Mouse (Mus musculus): ENCODE results near the gene Vti1b. TPM values are rescaled to one million over a fixed set of nuclear protein-coding genes. Genes with fewer than 3 reads are reported as not detected.

The Vti1b gene
- polyA plus RNA-seq, 1 experiment = 85.5 TPM

DNA sequence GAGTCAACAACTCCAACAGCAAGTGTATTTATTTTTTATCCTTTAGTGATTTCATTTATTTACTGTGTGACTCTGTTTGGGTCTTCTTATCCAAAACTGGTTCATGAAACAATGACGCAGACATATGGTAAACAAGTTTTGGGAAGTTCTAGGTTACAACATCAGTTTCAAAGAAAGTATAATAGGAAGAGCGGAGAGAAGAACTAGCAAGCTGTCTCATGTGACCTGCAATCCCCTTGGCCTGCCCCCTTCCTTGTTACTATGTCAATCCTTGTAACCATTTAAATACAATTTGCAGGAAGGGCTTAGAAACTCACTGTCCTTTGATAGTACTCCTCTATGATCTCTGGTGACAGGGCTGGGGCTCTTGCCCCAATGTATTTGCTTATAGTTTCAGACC lies 31.7 kb downstream of the Vti1b start:
- Histone ChIP-seq H3K27me3 (ENCODE audit: control insufficient read depth, insufficient read depth, insufficient read length) (no peaks in the 10 kb centered on the region), H3ac (ENCODE audit: control insufficient read depth, insufficient read length) (no peak overlapping the region), H3K79me2 (ENCODE audit: control insufficient read depth, insufficient read depth) (no peaks in the 10 kb centered on the region), H3K4me2 (ENCODE audit: low read depth) (no peak overlapping the region), H3K36me3 (ENCODE audit: control insufficient read depth, insufficient read depth) (no peaks in the 10 kb centered on the region), H3K4me3 (no peak overlapping the region)
- no peak for TF ChIP-seq TCF12 (IDR thresholded peaks at IDR 0.05; ENCODE audit: insufficient read depth, poor library complexity, severe bottlenecking)
- TF ChIP-seq POLR2A (IDR thresholded peaks at IDR 0.05; ENCODE audit: insufficient read length, low read depth) = no peak
- TF ChIP-seq REST (IDR thresholded peaks at IDR 0.05; ENCODE audit: insufficient read depth, insufficient read length) = no peak
- no peak for TF ChIP-seq CEBPB (IDR thresholded peaks at IDR 0.05; ENCODE audit: insufficient read depth, poor library complexity, severe bottlenecking)
- TF ChIP-seq E2F4 (IDR thresholded peaks at IDR 0.05; ENCODE audit: insufficient read depth) = no peak
- TF ChIP-seq USF1 (IDR thresholded peaks at IDR 0.05; ENCODE audit: low read depth) = no peak
- no peak for TF ChIP-seq POLR2AphosphoS2 (IDR thresholded peaks at IDR 0.05; ENCODE audit: insufficient read length, low read depth)
- TF ChIP-seq SRF (IDR thresholded peaks at IDR 0.05; ENCODE audit: control insufficient read depth, insufficient read length, low read depth) = no peak
- no peak for TF ChIP-seq TCF3 (IDR thresholded peaks at IDR 0.05; ENCODE audit: insufficient read length, low read depth)
- no peak for TF ChIP-seq MYOG (IDR thresholded peaks at IDR 0.05; ENCODE audit: control insufficient read depth in 1 of 3, insufficient read depth in 1 of 3, insufficient read length in 2 of 3, low read depth in 2 of 3)
- TF ChIP-seq MAX (IDR thresholded peaks at IDR 0.05; ENCODE audit: low read depth) = no peak
- TF ChIP-seq MYOD1 (IDR thresholded peaks at IDR 0.05; ENCODE audit: control insufficient read depth in 1 of 3, insufficient read length in 2 of 3, low read depth in 2 of 3) = no peak

DNA sequence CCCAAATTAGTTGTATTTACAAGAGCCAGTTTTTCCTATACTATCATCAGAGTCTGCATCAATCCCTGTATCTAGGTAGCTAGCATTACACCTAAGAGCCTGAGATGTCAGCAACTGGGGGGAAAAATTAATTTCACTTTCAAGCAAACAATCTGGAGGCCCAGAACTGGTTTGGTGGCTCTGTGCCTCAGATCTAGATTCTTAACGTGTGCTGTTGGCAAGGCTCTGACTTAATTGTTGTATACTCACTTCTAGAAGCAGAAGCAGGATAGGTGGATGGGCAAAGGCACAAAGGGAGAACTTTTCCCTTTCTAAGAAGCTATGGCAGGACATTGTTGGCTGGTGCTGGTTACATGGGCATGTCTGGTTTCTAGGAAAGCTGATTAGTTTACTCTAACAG lies 33.0 kb downstream of the Vti1b start:
- no peaks in the 10 kb centered on the region for H3K27me3 ChIP-seq (ENCODE audit: control insufficient read depth, insufficient read depth, insufficient read length)
- TF ChIP-seq POLR2AphosphoS2 (IDR thresholded peaks at IDR 0.05; ENCODE audit: insufficient read length, low read depth) = no peak
- no peak for TF ChIP-seq REST (IDR thresholded peaks at IDR 0.05; ENCODE audit: insufficient read depth, insufficient read length)
- no peak for TF ChIP-seq USF1 (IDR thresholded peaks at IDR 0.05; ENCODE audit: low read depth)
- TF ChIP-seq TCF12 (IDR thresholded peaks at IDR 0.05; ENCODE audit: insufficient read depth, poor library complexity, severe bottlenecking) = no peak
- no peak for TF ChIP-seq POLR2A (IDR thresholded peaks at IDR 0.05; ENCODE audit: insufficient read length, low read depth)
- TF ChIP-seq MAX (IDR thresholded peaks at IDR 0.05; ENCODE audit: low read depth) = no peak
- no peak for TF ChIP-seq E2F4 (IDR thresholded peaks at IDR 0.05; ENCODE audit: insufficient read depth)
- TF ChIP-seq MYOD1 (IDR thresholded peaks at IDR 0.05; ENCODE audit: control insufficient read depth in 1 of 3, insufficient read length in 2 of 3, low read depth in 2 of 3) = no peak
- TF ChIP-seq CEBPB (IDR thresholded peaks at IDR 0.05; ENCODE audit: insufficient read depth, poor library complexity, severe bottlenecking) = no peak
- TF ChIP-seq SRF (IDR thresholded peaks at IDR 0.05; ENCODE audit: control insufficient read depth, insufficient read length, low read depth) = no peak
- TF ChIP-seq TCF3 (IDR thresholded peaks at IDR 0.05; ENCODE audit: insufficient read length, low read depth) = no peak
- no peak for TF ChIP-seq MYOG (IDR thresholded peaks at IDR 0.05; ENCODE audit: control insufficient read depth in 1 of 3, insufficient read depth in 1 of 3, insufficient read length in 2 of 3, low read depth in 2 of 3)

GRCm38 (mm10) chr12:79138999-79139398 lies 33.5 kb downstream of the Vti1b start:
- H3K36me3 ChIP-seq (ENCODE audit: control insufficient read depth, insufficient read depth) = no peaks in the 10 kb centered on the region
- TF ChIP-seq USF1 (IDR thresholded peaks at IDR 0.05; ENCODE audit: low read depth) = no peak
- no peak for TF ChIP-seq E2F4 (IDR thresholded peaks at IDR 0.05; ENCODE audit: insufficient read depth)
- TF ChIP-seq SRF (IDR thresholded peaks at IDR 0.05; ENCODE audit: control insufficient read depth, insufficient read length, low read depth) = no peak
- TF ChIP-seq TCF3 (IDR thresholded peaks at IDR 0.05; ENCODE audit: insufficient read length, low read depth) = no peak
- no peak for TF ChIP-seq POLR2A (IDR thresholded peaks at IDR 0.05; ENCODE audit: insufficient read length, low read depth)
- TF ChIP-seq REST (IDR thresholded peaks at IDR 0.05; ENCODE audit: insufficient read depth, insufficient read length) = no peak
- TF ChIP-seq MYOD1 (IDR thresholded peaks at IDR 0.05; ENCODE audit: control insufficient read depth in 1 of 3, insufficient read length in 2 of 3, low read depth in 2 of 3) = no peak
- TF ChIP-seq POLR2AphosphoS2 (IDR thresholded peaks at IDR 0.05; ENCODE audit: insufficient read length, low read depth) = no peak
- TF ChIP-seq TCF12 (IDR thresholded peaks at IDR 0.05; ENCODE audit: insufficient read depth, poor library complexity, severe bottlenecking) = no peak
- TF ChIP-seq MYOG (IDR thresholded peaks at IDR 0.05; ENCODE audit: control insufficient read depth in 1 of 3, insufficient read depth in 1 of 3, insufficient read length in 2 of 3, low read depth in 2 of 3) = no peak
- no peaks in the 10 kb centered on the region for H3K27me3 ChIP-seq (ENCODE audit: control insufficient read depth, insufficient read depth, insufficient read length)
- no peak overlapping the region for H3ac ChIP-seq (ENCODE audit: control insufficient read depth, insufficient read length)
- no peak overlapping the region for H3K4me2 ChIP-seq (ENCODE audit: low read depth)
- H3K79me2 ChIP-seq (ENCODE audit: control insufficient read depth, insufficient read depth) = no peaks in the 10 kb centered on the region
- H3K4me3 ChIP-seq = no peak overlapping the region

More for the DNA sequence above, 33.0 kb downstream of the Vti1b start:
- Histone ChIP-seq H3K4me2 (ENCODE audit: low read depth) (no peak overlapping the region), H3ac (ENCODE audit: control insufficient read depth, insufficient read length) (no peak overlapping the region), H3K36me3 (ENCODE audit: control insufficient read depth, insufficient read depth) (no peaks in the 10 kb centered on the region), H3K4me3 (no peak overlapping the region), H3K79me2 (ENCODE audit: control insufficient read depth, insufficient read depth) (no peaks in the 10 kb centered on the region)

GRCm38 (mm10) chr12:79136949-79137348 lies 35.5 kb downstream of the Vti1b start:
- Histone ChIP-seq H3K4me3 (no peak overlapping the region), H3K79me2 (ENCODE audit: control insufficient read depth, insufficient read depth) (no peaks in the 10 kb centered on the region), H3K27me3 (ENCODE audit: control insufficient read depth, insufficient read depth, insufficient read length) (peaks cover 9% of the 10 kb centered on the region), H3ac (ENCODE audit: control insufficient read depth, insufficient read length) (no peak overlapping the region), H3K36me3 (ENCODE audit: control insufficient read depth, insufficient read depth) (no peaks in the 10 kb centered on the region), H3K4me2 (ENCODE audit: low read depth) (no peak overlapping the region)
- TF ChIP-seq TCF12 (IDR thresholded peaks at IDR 0.05; ENCODE audit: insufficient read depth, poor library complexity, severe bottlenecking) (no peak), MYOG (IDR thresholded peaks at IDR 0.05; ENCODE audit: control insufficient read depth in 1 of 3, insufficient read depth in 1 of 3, insufficient read length in 2 of 3, low read depth in 2 of 3) (no peak), E2F4 (IDR thresholded peaks at IDR 0.05; ENCODE audit: insufficient read depth) (no peak), POLR2A (IDR thresholded peaks at IDR 0.05; ENCODE audit: insufficient read length, low read depth) (no peak), REST (IDR thresholded peaks at IDR 0.05; ENCODE audit: insufficient read depth, insufficient read length) (no peak), MYOD1 (IDR thresholded peaks at IDR 0.05; ENCODE audit: control insufficient read depth in 1 of 3, insufficient read length in 2 of 3, low read depth in 2 of 3) (no peak), CEBPB (IDR thresholded peaks at IDR 0.05; ENCODE audit: insufficient read depth, poor library complexity, severe bottlenecking) (no peak), POLR2AphosphoS2 (IDR thresholded peaks at IDR 0.05; ENCODE audit: insufficient read length, low read depth) (no peak), USF1 (IDR thresholded peaks at IDR 0.05; ENCODE audit: low read depth) (no peak)
